Mouse (Mus musculus) mesoderm, embryonic 11.5 days (tissue): Measurements from ENCODE around the gene 2810004N23Rik.

Experiments
- DNase-seq: peaks from one replicate; pipeline ENCODE4 v3.0.0-alpha.2; 2012; ENCODE audit warnings: low read depth, low spot score

2810004N23Rik gene

GRCm38 (mm10) chr8:124862321-124863162 is at the start of gene 2810004N23Rik, which contains the start of gene Gnpat:
Gene 2810004N23Rik (minus strand): TSS chr8:124863120.
Gene Gnpat (plus strand): TSS chr8:124863033.
- DNase-seq: peak; percentile 93

- no peak for DNase-seq
Measured at GRCm38 (mm10) chr8:124911938-124912872, 49.3 kb upstream of the 2810004N23Rik start.

- no peak for DNase-seq
Measured at GRCm38 (mm10) chr8:124910349-124910748, 47.4 kb upstream of the 2810004N23Rik start.

GRCm38 (mm10) chr8:124909936-124910335 is 47.0 kb upstream of the 2810004N23Rik start:
- no peak for DNase-seq

GRCm38 (mm10) chr8:124905482-124905881 is 42.6 kb upstream of the 2810004N23Rik start:
- no peak for DNase-seq

GRCm38 (mm10) chr8:124903198-124903597 is 40.3 kb upstream of the 2810004N23Rik start:
- no peak for DNase-seq

GRCm38 (mm10) chr8:124898251-124898905 is 35.5 kb upstream of the 2810004N23Rik start:
- no peak for DNase-seq

GRCm38 (mm10) chr8:124897386-124898250 is 34.7 kb upstream of the 2810004N23Rik start, which contains the start of the genes Exoc8 and Sprtn:
Gene Exoc8 (minus strand): TSS chr8:124897705.
Gene Sprtn (plus strand): TSS chr8:124897886.
- peak; percentile 97 for DNase-seq

- DNase-seq: peak; percentile 69
Measured at GRCm38 (mm10) chr8:124896632-124897385, 33.9 kb upstream of the 2810004N23Rik start.

GRCm38 (mm10) chr8:124896010-124896631 is 33.2 kb upstream of the 2810004N23Rik start:
- DNase-seq: peak; percentile 11

GRCm38 (mm10) chr8:124892596-124892995 is 29.7 kb upstream of the 2810004N23Rik start:
- no peak for DNase-seq

GRCm38 (mm10) chr8:124888385-124888784 is 25.5 kb upstream of the 2810004N23Rik start:
- DNase-seq: no peak

- no peak for DNase-seq
Measured at GRCm38 (mm10) chr8:124878946-124879526, 16.1 kb upstream of the 2810004N23Rik start.

GRCm38 (mm10) chr8:124878141-124878540 is 15.2 kb upstream of the 2810004N23Rik start:
- no peak for DNase-seq

GRCm38 (mm10) chr8:124872690-124873089 is 9.8 kb upstream of the 2810004N23Rik start:
- no peak for DNase-seq

GRCm38 (mm10) chr8:124872081-124872480 is 9.2 kb upstream of the 2810004N23Rik start:
- DNase-seq: no peak

- DNase-seq: no peak
Measured at GRCm38 (mm10) chr8:124871474-124871873, 8.6 kb upstream of the 2810004N23Rik start.

- DNase-seq: no peak
Measured at GRCm38 (mm10) chr8:124869708-124870107, 6.8 kb upstream of the 2810004N23Rik start.

GRCm38 (mm10) chr8:124867126-124867525 is 4.2 kb upstream of the 2810004N23Rik start:
- no peak for DNase-seq
